Mouse (Mus musculus) E14TG2a.4 (cell line): ENCODE data around the gene Cyp2d22.

Experiments used
- CTCF ChIP-seq: conservative IDR thresholded peaks from 2 replicates; pipeline ENCODE4 v1.5.1; 2014; ENCODE audit warnings: low read length
- NANOG ChIP-seq: IDR thresholded peaks from 2 replicates; pipeline ENCODE4 v1.6.1; 2014; ENCODE audit warnings: borderline replicate concordance, low read length, mixed read lengths

DNA sequence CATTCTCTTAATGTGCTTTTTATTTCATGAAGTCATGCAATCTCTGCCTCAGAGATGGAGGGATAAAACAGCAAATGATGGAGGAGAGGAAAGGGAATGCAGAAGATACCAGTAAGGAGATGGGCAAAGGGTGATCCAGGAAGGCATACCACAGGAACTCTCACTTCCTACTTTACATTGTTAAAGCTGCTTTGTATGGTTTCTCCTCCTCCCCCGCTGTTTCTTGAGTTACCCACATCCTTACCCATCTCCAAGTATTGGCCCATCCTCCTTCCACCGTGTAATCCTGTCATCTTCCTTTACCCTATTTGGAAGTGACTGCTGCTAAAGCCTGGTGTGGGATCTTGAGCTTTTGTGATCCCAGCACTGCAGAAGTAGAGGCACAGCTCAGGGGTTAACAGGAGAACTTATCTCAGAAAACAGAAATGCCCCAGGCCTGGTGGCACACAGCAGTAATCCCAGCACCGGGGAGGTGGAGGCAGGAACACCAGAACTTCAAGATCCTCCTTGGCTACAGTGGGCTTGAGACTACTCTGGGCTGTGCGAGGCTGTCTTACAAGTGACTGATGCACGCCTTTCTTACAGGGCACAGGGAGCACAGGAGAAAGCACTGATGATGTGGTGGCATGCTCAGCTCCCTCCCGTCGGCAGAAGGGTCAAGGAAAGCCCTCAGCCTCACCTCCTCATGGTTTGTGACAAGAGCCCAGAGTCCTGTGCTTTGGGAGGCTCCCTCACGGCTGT, 31.6 kb downstream of the Cyp2d22 start:
- TF ChIP-seq CTCF, result no peak
- no peak for TF ChIP-seq NANOG
